Mouse (Mus musculus) midbrain, embryonic 15.5 days (tissue): ENCODE measurements at regions not wholly inside any gene's neighbourhood (a gene's known extent, or its start where the extent isn't known, plus 50 kb on each side); places are given as distances from the start of the nearest gene placed in this dataset.

Source experiments
- ATAC-seq: fragments of 200-750 bp; cut with Nextera tagmentation; replicated peaks from 2 replicates; pipeline ENCODE4 v1.8.0; 2017; ENCODE audit warnings: moderate TSS enrichment
- H3K27ac ChIP-seq: fragments of 300-500 bp; sonication (generic); 2 replicates; pipeline ENCODE4 v1.5.1; 2015; ENCODE audit warnings: mild to moderate bottlenecking, inconsistent platforms
- H3K27me3 ChIP-seq: fragments of 300-500 bp; sonication (generic); replicated peaks from 2 replicates; pipeline ENCODE4 v1.6.1; 2015; ENCODE audit warnings: inconsistent platforms
- H3K36me3 ChIP-seq: fragments of 300-500 bp; sonication (generic); replicated peaks from 2 replicates; pipeline ENCODE4 v1.6.1; 2015; ENCODE audit warnings: inconsistent platforms
- H3K4me1 ChIP-seq: fragments of 300-500 bp; sonication (generic); 2 replicates; pipeline ENCODE4 v1.6.1; 2015; ENCODE audit warnings: inconsistent platforms
- H3K4me2 ChIP-seq: fragments of 300-500 bp; sonication (generic); 2 replicates; pipeline ENCODE4 v1.6.1; 2015; ENCODE audit warnings: inconsistent platforms, mild to moderate bottlenecking, moderate library complexity
- H3K4me3 ChIP-seq: fragments of 300-500 bp; sonication (generic); 2 replicates; pipeline ENCODE4 v1.5.1; 2015; ENCODE audit warnings: mild to moderate bottlenecking, inconsistent platforms
- H3K9ac ChIP-seq: fragments of 300-500 bp; sonication (generic); 2 replicates; pipeline ENCODE4 v1.6.1; 2015; ENCODE audit warnings: mild to moderate bottlenecking, inconsistent platforms
- H3K9me3 ChIP-seq: fragments of 300-500 bp; sonication (generic); 2 replicates; pipeline ENCODE4 v1.6.1; 2016; ENCODE audit warnings: inconsistent platforms
- WGBS: fragments of 180-500 bp; shearing (Covaris S2); methylation state at CpG from one replicate; pipeline ENCODE4 v1.1.7; 2015; ENCODE audit warnings: mixed read lengths; 5-methylcytosine and 5-hydroxymethylcytosine counted together

DNA sequence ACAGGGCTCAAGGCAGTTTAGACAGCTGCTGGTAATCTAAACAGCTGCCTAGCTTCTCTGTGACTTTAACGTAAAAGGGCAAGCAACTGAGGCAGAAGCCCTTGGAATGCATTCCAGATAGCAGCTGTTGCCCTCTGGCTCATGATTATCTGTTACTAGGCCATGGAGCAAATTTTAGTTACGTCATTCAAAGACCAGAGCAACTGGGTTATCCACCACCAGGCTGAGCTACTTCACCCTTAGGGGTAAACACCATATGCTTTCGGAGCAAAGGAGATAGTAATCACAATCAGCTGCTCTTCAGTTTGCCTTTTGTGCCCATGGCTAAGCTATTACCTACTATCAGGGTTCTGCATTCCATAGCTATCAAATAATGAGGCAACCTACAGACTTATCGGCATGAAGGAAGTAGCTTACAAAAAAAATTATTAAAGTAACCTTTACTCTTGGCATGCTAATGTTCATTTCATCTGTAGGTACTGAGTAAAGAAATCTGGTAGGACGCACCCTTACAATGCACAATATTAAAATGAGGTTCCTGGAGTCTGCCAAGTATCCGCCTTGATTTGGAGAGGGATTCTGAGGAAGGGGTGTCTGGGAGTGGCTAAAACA is 212.2 kb downstream of the Car2 start:
- Histone ChIP-seq H3K27ac (no peak overlapping the region), H3K9ac (no peak overlapping the region), H3K4me1 (no peaks in the 10 kb centered on the region), H3K36me3 (no peaks in the 10 kb centered on the region), H3K27me3 (no peaks in the 10 kb centered on the region), H3K4me2 (no peak overlapping the region), H3K9me3 (no peaks in the 10 kb centered on the region), H3K4me3 (no peak overlapping the region)
- no peak for ATAC-seq
- 80% methylated on average over 6 of the region's 6 CpGs for WGBS

GRCm38 (mm10) chr3:15098981-15099380 is 212.9 kb downstream of the Car2 start:
- Histone ChIP-seq H3K4me3 (no peak overlapping the region), H3K9ac (no peak overlapping the region), H3K9me3 (no peaks in the 10 kb centered on the region), H3K27ac (no peak overlapping the region), H3K36me3 (no peaks in the 10 kb centered on the region), H3K4me1 (no peaks in the 10 kb centered on the region), H3K27me3 (no peaks in the 10 kb centered on the region), H3K4me2 (no peak overlapping the region)
- no peak for ATAC-seq

- Histone ChIP-seq H3K4me3 (no peak overlapping the region), H3K27ac (no peak overlapping the region), H3K9me3 (no peaks in the 10 kb centered on the region), H3K9ac (no peak overlapping the region), H3K4me1 (no peaks in the 10 kb centered on the region), H3K36me3 (no peaks in the 10 kb centered on the region), H3K4me2 (no peak overlapping the region), H3K27me3 (no peaks in the 10 kb centered on the region)
- WGBS: 73% methylated on average over 4 of the region's 4 CpGs
- ATAC-seq: no peak
Measured at GRCm38 (mm10) chr3:15105627-15106026, 219.6 kb downstream of the Car2 start.

DNA sequence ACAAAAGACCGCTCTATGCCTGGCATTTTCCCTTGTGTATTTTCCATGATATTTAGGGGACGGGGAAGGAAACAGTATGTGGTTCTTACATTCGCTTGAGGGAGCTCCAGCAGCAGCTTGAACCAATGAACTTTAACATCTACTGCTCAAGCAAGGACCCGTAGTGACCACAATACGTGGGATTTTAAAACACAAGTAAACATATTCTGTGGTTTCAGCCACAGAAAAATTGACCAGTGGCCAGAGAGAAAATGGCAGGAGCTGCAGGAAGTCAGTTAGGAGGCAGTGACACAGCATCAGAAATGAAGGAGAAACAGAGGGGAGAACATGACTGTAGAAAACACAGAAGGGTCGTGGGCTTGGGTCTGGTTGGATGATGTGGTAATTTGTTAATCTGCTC is 220.2 kb downstream of the Car2 start:
- Histone ChIP-seq H3K4me3 (no peak overlapping the region), H3K27me3 (no peaks in the 10 kb centered on the region), H3K4me1 (no peaks in the 10 kb centered on the region), H3K9me3 (no peaks in the 10 kb centered on the region), H3K9ac (no peak overlapping the region), H3K27ac (no peak overlapping the region), H3K36me3 (no peaks in the 10 kb centered on the region), H3K4me2 (no peak overlapping the region)
- WGBS: 81% methylated on average over 6 of the region's 6 CpGs
- no peak for ATAC-seq

- WGBS: 92% methylated on average over 5 of the region's 5 CpGs
- H3K4me2 ChIP-seq: no peak overlapping the region
- H3K36me3 ChIP-seq: no peaks in the 10 kb centered on the region
- no peak overlapping the region for H3K9ac ChIP-seq
- no peaks in the 10 kb centered on the region for H3K27me3 ChIP-seq
- ATAC-seq: no peak
- H3K9me3 ChIP-seq: no peaks in the 10 kb centered on the region
- no peak overlapping the region for H3K27ac ChIP-seq
- H3K4me1 ChIP-seq: no peaks in the 10 kb centered on the region
- no peak overlapping the region for H3K4me3 ChIP-seq
Measured at GRCm38 (mm10) chr3:15107301-15107700, 221.2 kb downstream of the Car2 start.

DNA sequence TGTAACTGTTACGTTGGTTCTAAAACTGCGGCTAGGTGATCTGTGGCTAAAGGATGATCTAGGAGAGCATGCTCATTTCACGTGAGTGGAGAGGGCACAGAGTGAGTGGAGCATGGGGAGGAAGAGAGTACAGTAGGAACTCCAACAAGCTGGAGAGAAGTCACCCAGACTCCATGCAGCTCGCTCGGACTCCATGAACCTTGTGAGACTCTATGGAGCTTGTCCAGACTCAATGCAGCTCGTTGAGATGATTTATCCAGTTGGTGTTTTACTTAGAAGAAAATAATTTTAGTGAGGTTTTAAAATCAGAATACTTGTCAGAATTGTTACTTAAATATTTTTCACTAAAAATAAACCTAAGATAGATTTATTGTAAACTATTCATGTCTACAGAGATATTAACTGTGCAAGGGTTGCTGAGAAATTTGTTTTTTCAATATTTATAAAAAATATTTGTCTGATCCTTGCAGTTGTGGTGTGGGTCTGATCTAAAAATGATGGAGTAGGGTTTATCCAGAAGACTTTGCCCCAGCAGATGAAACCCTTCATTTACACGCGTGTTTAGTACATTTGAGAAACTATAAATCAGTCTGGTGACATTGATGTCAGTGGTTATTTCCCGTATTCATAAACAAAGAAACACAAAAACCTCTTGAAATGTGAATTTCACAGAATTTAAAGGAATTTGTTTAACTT is 222.3 kb downstream of the Car2 start:
- Histone ChIP-seq H3K27me3 (no peaks in the 10 kb centered on the region), H3K36me3 (no peaks in the 10 kb centered on the region), H3K4me2 (no peak overlapping the region), H3K9me3 (no peaks in the 10 kb centered on the region), H3K4me3 (no peak overlapping the region), H3K27ac (no peak overlapping the region), H3K9ac (no peak overlapping the region), H3K4me1 (no peaks in the 10 kb centered on the region)
- WGBS: 94% methylated on average over 9 of the region's 9 CpGs
- no peak for ATAC-seq

DNA sequence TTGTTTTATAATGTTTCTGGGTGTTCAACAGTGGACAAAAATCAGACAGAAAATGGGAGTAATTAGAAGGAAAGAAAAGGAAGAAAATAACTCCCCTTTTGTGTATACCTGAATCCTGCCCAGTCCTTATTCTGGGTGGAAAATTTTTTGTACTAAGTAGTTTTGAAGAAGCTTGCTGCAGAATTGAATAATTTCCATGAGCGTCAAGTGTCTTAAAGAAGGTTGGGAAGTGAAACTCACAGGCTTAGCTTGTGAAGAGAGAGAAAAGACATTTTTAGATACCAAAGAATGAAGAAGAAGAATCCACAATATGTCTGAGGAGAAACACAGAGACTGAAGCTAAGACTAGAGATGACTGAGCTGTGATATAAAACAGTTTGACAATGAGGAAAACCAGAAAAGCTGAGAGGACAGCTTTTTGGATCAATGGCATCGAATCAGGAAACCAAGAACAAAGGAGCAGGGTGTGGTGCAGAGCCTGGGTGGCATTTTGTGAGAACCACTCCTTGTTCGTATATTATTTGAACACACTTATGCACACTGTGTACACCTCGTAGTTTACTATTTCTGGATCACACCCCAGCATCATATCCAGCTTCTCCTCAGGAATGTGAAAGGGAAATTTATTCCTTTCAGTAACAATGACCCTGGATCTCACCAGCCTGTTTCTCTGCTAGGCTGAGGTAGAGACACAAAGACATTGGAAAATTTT is 221.9 kb downstream of the Gm9733 start:
- H3K27ac ChIP-seq: no peak overlapping the region
- ATAC-seq: no peak
- no peaks in the 10 kb centered on the region for H3K36me3 ChIP-seq
- no peaks in the 10 kb centered on the region for H3K4me1 ChIP-seq
- H3K4me2 ChIP-seq: no peak overlapping the region
- no peaks in the 10 kb centered on the region for H3K9me3 ChIP-seq
- no peaks in the 10 kb centered on the region for H3K27me3 ChIP-seq
- 74% methylated on average over 4 of the region's 4 CpGs for WGBS
- no peak overlapping the region for H3K4me3 ChIP-seq
- no peak overlapping the region for H3K9ac ChIP-seq

GRCm38 (mm10) chr3:15112177-15112838 is 219.8 kb downstream of the Gm9733 start:
- Histone ChIP-seq H3K9ac (no peak overlapping the region), H3K9me3 (no peaks in the 10 kb centered on the region), H3K4me3 (no peak overlapping the region), H3K27me3 (no peaks in the 10 kb centered on the region), H3K4me1 (no peaks in the 10 kb centered on the region), H3K36me3 (no peaks in the 10 kb centered on the region), H3K4me2 (no peak overlapping the region), H3K27ac (no peak overlapping the region)
- ATAC-seq: no peak
- 43% methylated on average over 2 of the region's 2 CpGs for WGBS

DNA sequence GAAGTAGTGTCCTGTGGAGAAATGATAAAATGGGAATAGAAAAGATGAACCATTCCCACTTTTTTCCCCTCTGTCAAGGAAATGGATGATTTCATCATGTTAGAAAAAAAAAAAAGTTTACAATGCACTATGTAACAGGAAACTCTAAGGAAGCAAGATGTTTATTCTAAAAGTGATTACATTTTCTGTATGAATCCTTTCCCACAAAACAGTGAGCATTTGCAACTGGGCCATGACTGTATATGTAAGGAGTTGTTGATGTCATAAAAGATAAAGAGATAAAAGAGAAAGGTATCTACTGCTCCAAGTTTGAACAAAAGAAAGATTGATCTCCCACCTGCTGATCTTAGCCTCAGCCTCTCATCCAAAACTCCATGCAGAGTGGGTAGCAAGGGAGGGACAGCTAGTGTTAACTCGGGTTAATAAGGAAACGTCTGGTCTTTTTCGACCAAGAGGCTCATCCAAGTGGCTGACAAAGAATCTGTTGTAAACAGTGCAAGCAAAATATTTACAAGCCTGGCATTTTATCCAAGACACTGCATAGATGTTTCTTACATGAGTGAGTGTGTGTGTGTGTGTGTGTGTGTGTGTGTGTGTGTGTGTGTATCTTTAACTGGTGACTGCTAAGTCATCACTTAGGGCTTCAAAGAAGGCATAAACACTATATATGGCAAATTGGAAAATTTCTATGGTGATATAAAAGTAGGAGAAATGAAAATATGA is 213.3 kb downstream of the Gm9733 start:
- 37% methylated on average over 3 of the region's 3 CpGs for WGBS
- H3K4me1 ChIP-seq: no peaks in the 10 kb centered on the region

DNA sequence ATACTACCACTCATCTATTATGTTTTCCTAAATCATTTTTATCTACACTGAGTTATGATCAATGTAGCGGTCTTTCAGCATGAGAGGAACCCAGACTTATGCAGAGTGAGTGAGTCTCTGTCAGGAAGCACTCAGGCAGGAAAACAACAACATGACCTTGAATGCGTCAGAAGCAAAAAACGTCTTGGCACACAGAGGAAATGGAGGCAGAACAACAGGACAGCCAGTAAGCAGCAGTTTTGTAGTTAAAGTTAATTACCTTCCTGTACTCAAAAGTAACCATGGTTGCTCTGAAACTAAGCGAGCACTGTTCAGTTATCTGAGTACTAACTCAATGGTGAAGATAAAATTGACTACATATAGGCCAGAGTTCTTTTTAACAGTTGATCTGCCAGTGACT is 205.4 kb downstream of the Gm9733 start:
- Histone ChIP-seq H3K27ac (no peak overlapping the region), H3K4me3 (no peak overlapping the region), H3K4me2 (no peak overlapping the region), H3K4me1 (no peaks in the 10 kb centered on the region), H3K27me3 (no peaks in the 10 kb centered on the region), H3K36me3 (no peaks in the 10 kb centered on the region), H3K9me3 (no peaks in the 10 kb centered on the region), H3K9ac (no peak overlapping the region)
- WGBS: 69% methylated on average over 4 of the region's 4 CpGs
- ATAC-seq: no peak

More for the DNA sequence above, 213.3 kb downstream of the Gm9733 start:
- H3K9me3 ChIP-seq: no peaks in the 10 kb centered on the region
- H3K4me2 ChIP-seq: no peak overlapping the region
- H3K36me3 ChIP-seq: no peaks in the 10 kb centered on the region
- no peaks in the 10 kb centered on the region for H3K27me3 ChIP-seq
- no peak overlapping the region for H3K27ac ChIP-seq
- no peak for ATAC-seq
- H3K4me3 ChIP-seq: no peak overlapping the region
- no peak overlapping the region for H3K9ac ChIP-seq

DNA sequence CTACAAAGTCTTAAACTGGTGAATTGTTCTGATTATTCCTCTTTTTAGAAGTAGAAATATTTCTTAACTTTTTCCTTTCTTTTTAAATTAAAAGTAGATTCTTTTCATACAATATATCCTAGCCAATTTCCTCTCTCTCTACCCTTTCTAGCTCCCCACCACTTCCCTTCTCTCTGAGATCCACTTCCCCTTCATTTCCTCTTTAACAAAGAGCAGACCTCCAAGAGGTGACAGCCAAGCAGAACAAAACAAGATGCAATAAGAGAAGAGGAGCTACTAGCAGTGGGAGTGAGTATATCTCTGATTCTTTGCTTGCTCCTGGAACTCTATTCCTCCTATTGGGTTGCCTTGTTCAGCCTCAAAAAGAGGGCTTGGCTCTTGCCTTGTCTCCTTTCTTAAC is 203.7 kb downstream of the Gm9733 start:
- Histone ChIP-seq H3K4me1 (no peaks in the 10 kb centered on the region), H3K27me3 (no peaks in the 10 kb centered on the region), H3K36me3 (no peaks in the 10 kb centered on the region), H3K9me3 (no peaks in the 10 kb centered on the region), H3K9ac (no peak overlapping the region), H3K4me3 (no peak overlapping the region), H3K4me2 (no peak overlapping the region), H3K27ac (no peak overlapping the region)
- no peak for ATAC-seq

GRCm38 (mm10) chr3:15128960-15129359 is 203.1 kb downstream of the Gm9733 start:
- 80% methylated on average over 3 of the region's 3 CpGs for WGBS
- Histone ChIP-seq H3K9me3 (no peaks in the 10 kb centered on the region), H3K27me3 (no peaks in the 10 kb centered on the region), H3K36me3 (no peaks in the 10 kb centered on the region), H3K4me2 (no peak overlapping the region), H3K4me3 (no peak overlapping the region), H3K4me1 (no peaks in the 10 kb centered on the region), H3K27ac (no peak overlapping the region), H3K9ac (no peak overlapping the region)
- no peak for ATAC-seq
